Mouse (Mus musculus): ENCODE data around the gene Hoxd11.

DNA sequence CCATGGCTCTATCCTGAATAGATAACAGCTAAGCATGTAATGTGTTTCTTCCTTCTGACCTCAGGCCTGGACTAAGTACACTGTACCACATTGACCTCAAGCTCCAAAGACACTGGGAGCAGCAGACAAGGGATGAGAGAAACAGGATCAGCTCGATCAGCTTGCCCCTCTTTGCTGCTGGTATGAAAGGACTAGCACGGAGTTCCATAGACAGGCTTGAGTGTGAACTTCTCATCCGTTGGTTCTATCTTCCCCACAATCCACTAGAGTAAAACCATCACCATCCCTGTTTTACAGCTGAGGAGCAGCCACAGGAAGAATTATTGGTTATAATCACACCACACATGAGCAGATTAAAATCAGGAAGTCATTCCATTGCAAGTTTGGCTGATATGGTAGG lies 33.7 kb upstream of the Hoxd11 start:
- TF ChIP-seq CTCF (conservative IDR thresholded peaks at IDR 0.05; ENCODE audit: low read length) (no peak), NANOG (IDR thresholded peaks at IDR 0.05; ENCODE audit: borderline replicate concordance, low read length) (no peak)

All from E14TG2a.4 (cell line).